Mouse (Mus musculus) heart, embryonic 15.5 days (tissue): ENCODE results near the gene Fam129a. TPM values are rescaled to one million over a fixed set of nuclear protein-coding genes. Genes with fewer than 3 reads are reported as not detected.
"Not testable (repeated sequence)": the region's sequence is repeated elsewhere in the genome, so short reads cannot be mapped to it uniquely, and the experiment has no call there.

ENCODE experiments used
- ATAC-seq: fragments of 200-750 bp; cut with Nextera tagmentation; replicated peaks from 2 replicates; pipeline ENCODE4 v1.8.0; 2017; ENCODE audit warnings: low read depth, moderate TSS enrichment; ENCODE audit not compliant: insufficient number of reproducible peaks, insufficient read depth, low FRiP score
- H3K27ac ChIP-seq: fragments of 300-500 bp; sonication (generic); 2 replicates; pipeline ENCODE4 v1.5.1; 2015; ENCODE audit warnings: mild to moderate bottlenecking, inconsistent platforms
- H3K27me3 ChIP-seq: fragments of 300-500 bp; sonication (generic); 2 replicates; pipeline ENCODE4 v1.6.1; 2015; ENCODE audit warnings: inconsistent platforms
- H3K36me3 ChIP-seq: fragments of 300-500 bp; sonication (generic); 2 replicates; pipeline ENCODE4 v1.6.1; 2015; ENCODE audit warnings: mild to moderate bottlenecking, inconsistent platforms
- H3K4me1 ChIP-seq: fragments of 300-500 bp; sonication (generic); replicated peaks from 2 replicates; pipeline ENCODE4 v1.6.1; 2015; ENCODE audit warnings: inconsistent platforms
- H3K4me2 ChIP-seq: fragments of 300-500 bp; sonication (generic); 2 replicates; pipeline ENCODE4 v1.6.1; 2015; ENCODE audit warnings: inconsistent platforms, mild to moderate bottlenecking, moderate library complexity
- H3K4me3 ChIP-seq: fragments of 300-500 bp; sonication (generic); 2 replicates; pipeline ENCODE4 v1.5.1; 2015; ENCODE audit warnings: mild to moderate bottlenecking, inconsistent platforms
- H3K9ac ChIP-seq: fragments of 300-500 bp; sonication (generic); 2 replicates; pipeline ENCODE4 v1.6.1; 2015; ENCODE audit warnings: mild to moderate bottlenecking, inconsistent platforms
- H3K9me3 ChIP-seq: fragments of 300-500 bp; sonication (generic); replicated peaks from 2 replicates; pipeline ENCODE4 v1.6.1; 2016; ENCODE audit warnings: inconsistent platforms
- WGBS: fragments of 180-500 bp; shearing (Covaris S2); methylation state at CpG from one replicate; pipeline ENCODE4 v1.1.7; 2015; ENCODE audit warnings: mixed read lengths; 5-methylcytosine and 5-hydroxymethylcytosine counted together
- polyA plus RNA-seq: library from polyadenylated mRNA; unstranded; fragments of >200 nt; fragmentation: Nextera tagmentation; extraction: Ambion mirVana; gene quantifications from 2 replicates; pipeline ENCODE4 v1.2.1, GENCODE M21; 2015

Fam129a gene
- polyA plus RNA-seq, 1 experiment from 2014 or later, result 14.3 TPM

GRCm38 (mm10) chr1:151584565-151585216 is 13.7 kb downstream of the Fam129a start:
- no peak overlapping the region for H3K27ac ChIP-seq

GRCm38 (mm10) chr1:151585647-151586046 is 14.7 kb downstream of the Fam129a start:
- no peaks in the 10 kb centered on the region for H3K27me3 ChIP-seq
- WGBS, result 73% methylated on average over 4 of the region's 4 CpGs
- no peak overlapping the region for H3K4me3 ChIP-seq
- no peak overlapping the region for H3K9ac ChIP-seq
- H3K4me1 ChIP-seq, result no peaks in the 10 kb centered on the region
- H3K27ac ChIP-seq, result no peak overlapping the region
- no peaks in the 10 kb centered on the region for H3K9me3 ChIP-seq
- no peaks in the 10 kb centered on the region for H3K36me3 ChIP-seq
- no peak for ATAC-seq
- H3K4me2 ChIP-seq, result no peak overlapping the region

More at GRCm38 (mm10) chr1:151584565-151585216, 13.7 kb downstream of the Fam129a start:
- H3K9me3 ChIP-seq, result no peaks in the 10 kb centered on the region
- no peak for ATAC-seq
- no peaks in the 10 kb centered on the region for H3K36me3 ChIP-seq
- no peaks in the 10 kb centered on the region for H3K4me1 ChIP-seq
- H3K4me2 ChIP-seq, result no peak overlapping the region
- 58% methylated on average over 11 of the region's 11 CpGs for WGBS
- no peaks in the 10 kb centered on the region for H3K27me3 ChIP-seq
- no peak overlapping the region for H3K4me3 ChIP-seq
- no peak overlapping the region for H3K9ac ChIP-seq

DNA sequence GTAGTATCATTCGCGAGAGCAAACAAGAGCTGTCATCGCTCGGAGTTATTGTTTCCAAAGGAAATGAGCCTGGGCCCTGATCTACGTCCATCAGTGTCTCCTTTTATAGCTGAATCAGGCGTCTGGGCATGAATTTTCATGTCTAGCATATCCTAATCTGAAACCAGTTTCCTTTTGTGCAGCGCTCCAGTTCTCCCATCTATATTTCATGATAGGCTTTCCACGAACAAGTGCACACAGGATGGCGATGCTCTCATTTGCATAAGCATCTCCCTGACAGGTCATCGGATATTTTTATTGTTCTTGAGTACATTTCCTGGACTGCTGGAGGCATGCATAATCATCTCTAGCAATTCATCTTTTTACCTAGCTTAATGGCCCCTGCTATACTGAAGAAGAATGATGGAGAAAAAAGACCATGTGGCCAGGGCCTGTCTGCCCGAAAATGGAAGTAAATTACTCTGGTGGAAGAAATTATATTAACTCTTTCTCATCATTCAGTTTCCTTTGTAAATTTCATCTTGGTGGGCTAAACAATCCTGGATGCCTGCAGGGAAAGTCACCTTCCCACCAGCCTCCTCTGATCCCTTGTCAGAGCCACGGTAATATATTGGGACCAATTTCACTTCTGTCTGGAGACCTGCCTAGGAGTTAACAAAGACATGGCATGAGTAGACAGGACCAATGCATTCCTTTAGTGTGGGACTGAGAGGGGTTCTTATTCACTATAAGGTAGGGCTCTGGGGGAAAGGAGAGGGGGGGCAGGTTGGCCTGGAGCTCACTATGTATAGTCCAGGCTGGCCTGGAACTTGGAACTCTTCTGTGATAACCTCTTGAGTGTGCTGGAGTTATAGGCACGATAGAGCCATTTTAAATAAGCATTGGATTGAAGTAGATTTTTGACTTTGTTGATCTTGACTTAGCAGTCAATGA is 21.4 kb downstream of the Fam129a start:
- no peaks in the 10 kb centered on the region for H3K9me3 ChIP-seq
- no peak overlapping the region for H3K4me3 ChIP-seq
- peak overlapping the region; percentile 32 for H3K27ac ChIP-seq
- no peak for ATAC-seq
- no peaks in the 10 kb centered on the region for H3K36me3 ChIP-seq
- no peaks in the 10 kb centered on the region for H3K27me3 ChIP-seq
- H3K9ac ChIP-seq, result no peak overlapping the region
- peaks cover 25% of the 10 kb centered on the region for H3K4me1 ChIP-seq
- H3K4me2 ChIP-seq, result peak overlapping the region; percentile 1; the same call in 1 of the 2 replicates
- WGBS, result 56% methylated on average over 13 of the region's 13 CpGs

- ATAC-seq, result no peak; the same call in 1 of the 2 replicates
- Histone ChIP-seq H3K4me2 (no peak overlapping the region), H3K4me3 (no peak overlapping the region), H3K36me3 (no peaks in the 10 kb centered on the region), H3K27me3 (no peaks in the 10 kb centered on the region), H3K9ac (no peak overlapping the region), H3K27ac (peak overlapping the region; percentile 60), H3K9me3 (no peaks in the 10 kb centered on the region), H3K4me1 (peaks cover 25% of the 10 kb centered on the region)
- 41% methylated on average over 4 of the region's 4 CpGs for WGBS
Measured at GRCm38 (mm10) chr1:151594906-151595305, 23.9 kb downstream of the Fam129a start.

- Histone ChIP-seq H3K4me2 (no peak overlapping the region), H3K9ac (no peak overlapping the region), H3K27ac (no peak overlapping the region), H3K36me3 (no peaks in the 10 kb centered on the region), H3K27me3 (no peaks in the 10 kb centered on the region), H3K9me3 (no peaks in the 10 kb centered on the region), H3K4me1 (peaks cover 25% of the 10 kb centered on the region), H3K4me3 (no peak overlapping the region)
- WGBS, result 78% methylated on average over 12 of the region's 12 CpGs
- no peak for ATAC-seq
Measured at GRCm38 (mm10) chr1:151595600-151596299, 24.8 kb downstream of the Fam129a start.

- ATAC-seq, result no peak
- peaks cover 24% of the 10 kb centered on the region for H3K4me1 ChIP-seq
- H3K4me2 ChIP-seq, result no peak overlapping the region
- H3K4me3 ChIP-seq, result no peak overlapping the region
- no peaks in the 10 kb centered on the region for H3K9me3 ChIP-seq
- H3K27ac ChIP-seq, result no peak overlapping the region
- no peaks in the 10 kb centered on the region for H3K36me3 ChIP-seq
- 54% methylated on average over 8 of the region's 8 CpGs for WGBS
- H3K9ac ChIP-seq, result no peak overlapping the region
- no peaks in the 10 kb centered on the region for H3K27me3 ChIP-seq
Measured at GRCm38 (mm10) chr1:151596562-151596961, 25.6 kb downstream of the Fam129a start.

DNA sequence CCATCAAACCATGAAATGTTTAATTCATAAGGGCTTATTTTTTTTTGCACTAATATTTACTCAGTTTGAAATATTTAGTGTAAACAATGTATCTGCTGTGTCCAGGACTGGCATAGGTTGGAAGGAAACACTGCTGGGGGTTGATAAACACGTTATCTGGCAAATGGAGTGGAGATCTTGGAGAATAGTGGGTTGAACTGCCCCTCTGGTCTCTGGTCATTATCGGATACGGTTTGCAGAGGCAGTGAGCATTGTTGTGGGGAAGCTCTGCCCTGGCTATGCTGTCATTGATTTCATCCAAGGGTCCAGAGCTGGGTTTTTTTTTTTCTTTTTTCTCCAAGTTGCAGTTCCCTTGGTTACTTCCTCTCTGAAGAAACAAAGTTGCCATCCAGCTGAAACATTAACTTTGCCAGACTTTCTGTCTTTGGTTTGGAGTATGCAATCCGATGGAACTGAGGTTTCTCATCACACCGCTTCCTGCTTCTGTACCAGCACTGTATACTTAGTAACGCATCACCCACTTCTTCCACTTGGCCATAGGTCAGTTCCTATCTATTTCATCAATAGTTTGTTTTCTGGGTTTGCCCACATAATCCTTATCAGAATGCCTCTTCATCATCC is 26.8 kb downstream of the Fam129a start:
- Histone ChIP-seq H3K9ac (no peak overlapping the region), H3K36me3 (no peaks in the 10 kb centered on the region), H3K9me3 (no peaks in the 10 kb centered on the region), H3K4me2 (no peak overlapping the region), H3K27ac (no peak overlapping the region), H3K4me1 (peaks cover 12% of the 10 kb centered on the region), H3K27me3 (no peaks in the 10 kb centered on the region), H3K4me3 (no peak overlapping the region)
- 65% methylated on average over 6 of the region's 6 CpGs for WGBS
- ATAC-seq, result no peak

DNA sequence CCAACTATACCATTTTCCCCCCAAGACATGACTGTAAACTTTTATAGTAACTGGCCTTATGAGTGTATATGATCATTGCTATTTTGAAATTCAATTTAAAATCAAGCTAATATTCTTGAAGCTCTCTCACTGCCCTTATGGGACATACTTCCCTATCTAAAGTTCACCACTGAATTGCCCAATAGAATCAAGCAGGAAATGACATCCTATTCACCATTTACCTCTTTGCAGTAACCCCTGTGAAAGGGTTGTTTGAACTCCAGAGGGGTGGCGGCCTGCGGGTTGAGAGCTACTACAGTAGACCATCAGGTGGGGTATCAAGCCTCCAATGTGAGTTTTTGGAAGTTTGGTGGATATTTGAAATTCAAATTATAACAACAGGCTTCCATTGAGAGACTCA is 27.9 kb downstream of the Fam129a start:
- Histone ChIP-seq H3K4me1 (peaks cover 12% of the 10 kb centered on the region), H3K27ac (no peak overlapping the region), H3K36me3 (no peaks in the 10 kb centered on the region), H3K9ac (no peak overlapping the region), H3K9me3 (no peaks in the 10 kb centered on the region), H3K27me3 (no peaks in the 10 kb centered on the region), H3K4me2 (no peak overlapping the region), H3K4me3 (no peak overlapping the region)
- no peak for ATAC-seq
- WGBS, result 95% methylated on average over 2 of the region's 2 CpGs

- Histone ChIP-seq H3K9ac (no peak overlapping the region), H3K27ac (no peak overlapping the region), H3K27me3 (no peaks in the 10 kb centered on the region), H3K4me3 (no peak overlapping the region), H3K36me3 (no peaks in the 10 kb centered on the region), H3K9me3 (no peaks in the 10 kb centered on the region), H3K4me2 (no peak overlapping the region), H3K4me1 (0 out of 2 replicates have a peak, but pooled peaks cover 3% of the 10 kb centered on the region)
- WGBS, result 64% methylated on average over 2 of the region's 2 CpGs
- ATAC-seq, result no peak
Measured at GRCm38 (mm10) chr1:151604328-151604727, 33.3 kb downstream of the Fam129a start.

DNA sequence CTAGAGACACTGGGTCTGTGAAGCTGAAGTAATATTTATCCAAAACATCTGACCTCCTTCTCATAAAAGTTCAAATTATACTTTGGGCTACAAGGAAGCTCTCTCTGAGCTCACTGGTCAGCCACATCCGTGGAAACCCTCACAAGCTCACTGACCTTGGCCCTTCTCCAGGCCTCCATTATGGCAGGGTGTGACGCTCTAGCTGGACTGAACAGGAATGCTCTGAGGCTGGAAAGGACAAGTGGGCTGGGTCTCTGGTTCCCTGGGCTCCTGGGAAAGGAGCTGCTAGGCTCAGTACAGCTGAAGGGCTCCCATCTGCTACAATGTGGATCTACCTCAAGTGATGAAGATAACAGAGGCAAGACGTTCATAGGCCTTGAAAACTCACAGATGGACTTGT is 37.0 kb downstream of the Fam129a start:
- ATAC-seq, H3K4me1 ChIP-seq: not testable (repeated sequence)
- WGBS, result 60% methylated on average over 3 of the region's 3 CpGs

GRCm38 (mm10) chr1:151610621-151611020 is 39.6 kb downstream of the Fam129a start:
- no peaks in the 10 kb centered on the region for H3K4me1 ChIP-seq
- ATAC-seq, result no peak
- no peaks in the 10 kb centered on the region for H3K9me3 ChIP-seq
- H3K9ac ChIP-seq, result no peak overlapping the region
- H3K27ac ChIP-seq, result no peak overlapping the region
- H3K4me2 ChIP-seq, result no peak overlapping the region
- H3K36me3 ChIP-seq, result no peaks in the 10 kb centered on the region
- H3K27me3 ChIP-seq, result no peaks in the 10 kb centered on the region
- no peak overlapping the region for H3K4me3 ChIP-seq

More for the DNA sequence above, 37.0 kb downstream of the Fam129a start:
- not testable (repeated sequence) for H3K9ac ChIP-seq, H3K9me3 ChIP-seq, H3K27ac ChIP-seq, H3K36me3 ChIP-seq, H3K27me3 ChIP-seq, H3K4me3 ChIP-seq, H3K4me2 ChIP-seq
